Mouse (Mus musculus): ENCODE data around the gene Auts2. TPM values are rescaled to one million over a fixed set of nuclear protein-coding genes. Genes with fewer than 3 reads are reported as not detected.

Gene Auts2
- total RNA-seq, 2 experiments from 2014 or later: 179 to 184 TPM

DNA sequence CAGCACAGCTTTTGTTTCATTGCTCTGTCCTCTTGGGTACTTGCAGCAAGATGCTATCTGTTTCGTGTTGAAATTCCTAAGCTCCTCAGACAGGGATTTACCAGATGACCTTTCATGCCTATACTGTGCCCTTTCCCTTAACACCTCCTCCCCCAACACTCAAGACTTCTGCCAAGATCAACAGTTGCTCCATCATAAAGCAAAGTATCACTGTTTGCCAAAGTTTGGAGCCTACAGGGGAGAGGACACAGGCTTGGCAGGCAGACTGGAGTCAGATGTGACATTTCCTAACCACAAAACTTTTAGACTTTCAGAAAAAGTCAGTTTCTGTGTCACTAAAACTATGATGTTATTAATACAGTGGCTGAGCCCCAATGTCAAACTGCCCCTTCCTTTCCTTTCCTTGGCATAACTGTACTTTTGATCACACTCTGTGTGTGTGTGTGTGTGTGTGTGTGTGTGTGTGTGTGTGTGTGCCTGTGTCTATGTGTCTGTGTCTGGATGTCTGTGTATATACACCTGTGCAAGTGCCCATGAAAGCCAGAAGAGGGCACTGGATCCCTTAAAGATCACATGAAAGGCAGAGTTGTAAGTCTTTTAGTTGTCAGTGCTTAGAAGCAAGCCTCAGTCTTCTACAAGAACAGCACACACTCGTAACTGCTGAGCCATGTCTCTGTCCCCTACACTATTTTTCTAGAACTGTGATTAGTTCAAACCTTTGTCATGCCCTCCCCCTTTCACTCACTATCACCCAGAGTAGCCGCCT, 213.8 kb downstream of the Auts2 start:
- DNase-seq: no peak
- intact Hi-C loops (cut with DNase I): no loop called here

DNA sequence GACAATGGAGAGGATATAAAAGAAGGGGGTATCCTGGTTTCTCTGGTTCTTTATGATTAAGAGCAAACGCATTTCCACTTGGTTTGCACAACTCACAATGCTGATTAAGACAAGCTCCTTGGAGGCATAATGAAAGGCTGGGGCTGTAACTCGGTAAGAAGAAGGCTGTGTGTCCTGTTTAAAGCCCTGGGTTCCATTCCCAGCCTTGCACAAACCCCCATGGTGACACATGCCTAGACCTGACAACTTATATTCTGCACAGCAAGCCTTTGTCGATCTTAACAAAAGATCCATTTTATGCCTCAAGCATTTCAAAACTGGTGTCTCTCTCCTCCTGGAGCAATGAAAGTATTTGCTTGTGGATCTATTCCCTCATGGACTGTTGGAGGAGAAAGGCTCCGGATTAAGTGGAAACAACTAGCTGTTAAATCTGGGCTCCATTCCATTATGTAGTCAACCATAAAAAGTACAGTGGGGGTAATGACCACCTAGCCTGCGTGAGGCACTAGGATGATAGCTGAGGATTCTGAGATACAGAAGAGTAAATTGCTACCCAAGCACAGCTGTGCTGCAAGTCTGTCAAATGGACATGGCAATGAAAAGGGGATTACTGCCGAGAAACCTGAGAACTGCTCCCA, 218.8 kb downstream of the Auts2 start:
- intact Hi-C loops (cut with DNase I): no loop called here
- DNase-seq: no peak

DNA sequence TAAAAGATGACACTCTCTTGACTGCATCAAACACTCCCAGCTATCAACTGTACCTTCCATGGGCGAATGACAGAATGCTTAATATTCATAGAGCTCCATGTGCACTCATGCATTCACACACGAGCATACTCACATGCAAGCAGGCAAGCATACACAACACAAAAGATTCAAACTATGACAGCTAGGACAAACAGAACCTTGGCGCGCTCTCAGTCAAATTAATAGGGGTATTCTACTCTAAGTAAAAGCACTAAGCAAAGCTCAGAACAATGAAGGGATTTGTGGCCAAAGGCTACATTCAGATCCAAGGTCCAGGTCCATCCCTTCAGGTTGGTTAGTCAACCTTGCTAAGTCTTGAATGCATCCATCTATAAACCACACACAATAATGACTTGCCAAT, 219.5 kb downstream of the Auts2 start:
- DNase-seq: no peak
- intact Hi-C loops (cut with DNase I): no loop called here

DNA sequence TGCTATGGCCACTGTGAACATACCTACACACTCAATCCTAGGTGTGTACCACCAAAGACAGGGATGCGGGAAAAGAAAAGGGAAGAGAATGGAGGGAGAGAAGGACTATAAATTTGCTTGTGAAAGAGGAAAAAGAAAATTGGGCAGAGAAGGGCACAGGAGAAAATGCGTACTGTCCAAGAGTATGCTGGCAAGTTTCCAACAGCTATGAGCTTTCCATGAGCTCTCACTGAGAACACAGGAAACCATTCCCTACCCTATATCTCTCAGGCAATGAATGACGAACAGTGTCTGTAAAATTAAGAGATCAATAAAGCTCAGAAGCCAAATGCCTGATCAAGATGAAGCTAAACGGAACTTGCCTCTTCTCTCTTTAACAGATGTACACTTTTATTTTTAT, 220.2 kb downstream of the Auts2 start:
- no peak for DNase-seq
- intact Hi-C loops (cut with DNase I): no loop called here

DNA sequence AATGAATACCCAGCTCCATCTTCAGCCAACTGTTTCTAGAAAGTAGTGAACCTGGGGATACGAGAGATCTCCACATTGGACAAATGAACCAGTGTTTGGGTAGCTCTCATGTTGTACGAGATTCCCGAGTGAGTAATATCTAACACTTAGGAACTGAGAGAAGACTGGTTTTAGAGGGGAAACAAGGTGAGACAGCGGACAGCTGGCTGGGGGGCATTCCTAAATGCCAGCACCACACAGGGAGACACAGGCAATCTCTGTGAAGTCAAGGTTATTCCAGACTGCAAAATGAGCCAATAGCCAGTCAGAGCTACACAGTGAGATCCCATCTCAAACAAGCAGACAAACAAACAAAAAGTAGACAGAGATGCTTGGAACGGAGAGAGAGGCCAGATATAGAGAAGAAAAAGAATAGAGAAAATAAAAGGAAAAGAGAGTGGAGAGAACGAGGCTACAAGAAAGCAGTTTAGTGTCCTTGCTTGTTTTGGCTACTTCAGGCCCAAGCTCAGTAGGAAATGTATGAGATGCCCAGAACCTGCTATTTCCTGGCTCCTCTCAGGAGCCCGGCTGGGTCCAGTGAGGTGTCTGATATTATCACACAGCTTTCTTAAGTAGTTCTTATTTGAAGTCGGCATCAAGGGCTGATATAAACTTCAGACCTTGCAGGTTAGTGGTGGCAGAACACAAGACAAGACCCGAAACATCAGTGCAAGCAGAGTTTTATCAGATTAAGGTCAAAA, 224.9 kb downstream of the Auts2 start:
- DNase-seq: peak; percentile 17
- intact Hi-C loops (cut with DNase I): no loop called here

DNA sequence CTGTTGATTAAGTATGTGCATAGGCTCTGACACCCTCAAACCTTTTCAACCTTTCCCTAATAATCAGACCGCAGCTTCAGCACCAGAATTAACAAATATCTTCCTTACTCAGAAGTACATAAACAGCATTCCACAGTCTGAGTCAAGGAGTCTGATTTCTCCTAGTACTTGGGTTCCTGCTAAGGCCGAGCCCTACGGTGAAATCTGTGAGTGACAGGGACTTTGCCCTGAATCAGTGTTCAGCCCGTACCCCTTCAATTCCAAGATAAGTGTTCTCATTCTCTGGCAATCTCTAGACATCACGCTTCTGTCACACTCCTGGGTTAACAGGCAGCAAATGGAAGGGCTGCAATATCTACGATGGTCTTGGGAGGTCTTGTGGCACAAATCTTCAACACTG, 226.2 kb downstream of the Auts2 start:
- intact Hi-C loops (cut with DNase I): no loop called here
- no peak for DNase-seq

DNA sequence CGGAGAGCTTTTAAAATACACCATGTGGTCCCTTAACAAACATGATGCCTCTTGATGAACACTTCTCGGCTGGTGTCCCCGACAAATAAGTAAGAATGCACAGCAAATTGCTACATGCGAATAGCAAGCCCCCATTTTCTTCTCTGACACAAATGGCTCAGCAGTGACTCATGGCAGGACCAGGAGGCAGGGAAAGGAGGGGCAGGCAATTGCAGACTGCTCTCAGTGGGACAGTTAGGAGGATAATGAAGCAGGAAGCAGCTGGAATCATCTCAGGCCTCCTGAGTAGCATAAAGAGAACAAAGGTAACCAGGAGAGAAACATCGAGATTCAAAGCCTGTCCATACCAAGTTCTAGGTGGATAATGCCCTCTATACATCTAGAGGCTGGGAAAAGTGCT, 228.8 kb downstream of the Auts2 start:
- intact Hi-C loops (cut with DNase I): no loop called here
- DNase-seq: no peak

DNA sequence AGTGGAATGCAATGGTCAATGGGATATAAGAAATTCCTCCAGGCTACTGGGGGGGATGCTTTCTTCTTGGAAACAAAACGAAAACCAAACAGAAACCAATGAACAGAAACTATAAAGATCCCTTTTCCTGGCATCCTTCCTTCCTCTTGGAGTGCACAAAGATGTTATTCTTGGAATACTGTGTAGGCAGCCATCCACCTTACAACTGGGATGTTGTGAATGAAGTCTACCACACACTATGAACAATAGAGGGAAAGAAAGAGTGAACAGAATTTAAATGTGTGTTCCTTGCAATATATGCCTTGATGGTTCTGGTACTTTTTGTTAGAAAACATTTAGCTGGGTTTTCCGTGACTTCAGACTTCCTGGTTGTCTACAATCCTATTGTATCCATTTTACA, 236.1 kb downstream of the Auts2 start:
- intact Hi-C loops (cut with DNase I): no loop called here
- no peak for DNase-seq

DNA sequence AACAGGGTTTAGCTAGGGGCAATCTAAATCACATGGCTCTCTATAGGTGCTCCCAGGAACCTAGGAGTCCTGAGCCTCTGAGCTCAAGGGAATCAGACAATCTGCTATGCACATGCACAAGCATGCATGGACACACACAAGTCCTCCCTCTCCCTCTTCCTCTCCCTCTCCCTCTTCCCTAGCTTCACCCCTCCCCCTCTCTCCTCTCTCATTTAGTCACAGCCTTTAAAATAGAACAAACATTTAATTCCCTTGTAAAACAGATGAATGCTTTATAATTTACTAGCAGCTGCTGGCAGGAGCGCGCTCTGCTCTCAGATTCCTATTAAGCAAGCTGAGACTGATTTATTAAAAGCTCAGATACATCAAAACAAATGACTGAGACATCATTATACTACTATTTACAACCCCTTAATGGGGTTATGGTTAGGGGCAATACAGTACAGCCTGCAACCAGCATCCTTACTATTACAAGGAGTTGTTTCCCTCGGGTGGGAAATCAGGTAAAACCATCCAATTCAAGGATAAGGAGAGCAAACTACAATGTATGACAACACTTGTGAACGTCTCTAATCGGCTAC, 237.7 kb downstream of the Auts2 start:
- intact Hi-C loops (cut with DNase I): no loop called here

DNA sequence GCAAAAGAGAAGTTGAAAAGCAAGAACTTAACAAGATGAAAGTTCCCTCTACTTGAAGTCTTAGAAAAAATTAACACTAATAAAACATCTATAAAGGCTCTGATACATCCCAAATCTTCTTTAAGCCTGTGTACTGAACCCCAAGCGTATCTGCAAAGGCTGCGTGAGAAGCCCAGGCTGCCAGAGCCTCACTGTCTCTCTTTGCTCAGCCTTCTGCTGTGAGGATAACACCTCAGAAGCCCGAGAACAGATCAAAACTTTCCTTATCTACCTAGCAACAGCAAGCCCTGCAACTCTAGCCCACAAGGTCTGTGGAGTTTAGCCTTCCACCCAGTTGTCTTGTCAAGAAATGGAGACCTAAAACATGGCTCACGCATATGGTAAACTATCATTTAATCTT, 240.4 kb downstream of the Auts2 start:
- intact Hi-C loops (cut with DNase I): no loop called here
- DNase-seq: no peak

More for the DNA sequence above, 237.7 kb downstream of the Auts2 start:
- no peak for DNase-seq

DNA sequence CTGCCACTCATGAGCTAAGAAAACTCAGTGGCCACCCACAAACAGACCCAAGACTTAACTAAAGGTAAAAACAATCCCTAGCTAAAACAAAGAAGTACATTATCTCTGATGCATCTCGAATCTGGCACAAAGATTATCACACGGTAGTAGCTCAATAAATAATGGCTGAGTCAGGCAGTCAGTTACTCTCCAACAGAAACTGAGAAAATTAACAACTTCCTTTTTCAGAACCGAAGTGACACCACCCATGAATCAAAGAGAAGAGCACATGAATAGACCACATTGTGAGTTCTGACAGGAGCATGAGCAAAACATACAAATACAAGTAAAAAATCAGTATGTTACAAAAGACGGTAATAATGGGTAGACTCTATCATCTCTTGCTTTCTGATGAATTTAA, 242.3 kb downstream of the Auts2 start:
- no peak for DNase-seq
- intact Hi-C loops (cut with DNase I): no loop called here

DNA sequence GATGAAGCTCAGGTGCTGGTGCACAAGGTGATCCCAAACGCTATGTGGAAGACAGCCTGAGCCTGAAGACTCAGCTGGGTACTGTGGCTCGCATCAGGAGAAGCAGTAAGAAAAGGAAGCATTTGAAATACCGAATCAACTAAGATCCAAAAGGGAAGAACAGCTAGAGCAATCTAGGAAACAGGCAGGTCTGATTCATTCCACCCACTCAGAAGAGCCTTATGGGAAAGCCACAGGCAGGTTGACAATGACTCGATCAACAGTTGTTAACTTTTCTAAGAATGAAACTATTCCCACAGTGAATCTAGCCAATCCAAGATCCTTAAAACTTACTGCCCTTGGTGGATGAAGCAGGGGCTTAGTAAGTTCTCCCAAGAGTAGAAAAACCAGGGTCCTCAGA, 243.4 kb downstream of the Auts2 start:
- intact Hi-C loops (cut with DNase I): no loop called here
- DNase-seq: no peak

DNA sequence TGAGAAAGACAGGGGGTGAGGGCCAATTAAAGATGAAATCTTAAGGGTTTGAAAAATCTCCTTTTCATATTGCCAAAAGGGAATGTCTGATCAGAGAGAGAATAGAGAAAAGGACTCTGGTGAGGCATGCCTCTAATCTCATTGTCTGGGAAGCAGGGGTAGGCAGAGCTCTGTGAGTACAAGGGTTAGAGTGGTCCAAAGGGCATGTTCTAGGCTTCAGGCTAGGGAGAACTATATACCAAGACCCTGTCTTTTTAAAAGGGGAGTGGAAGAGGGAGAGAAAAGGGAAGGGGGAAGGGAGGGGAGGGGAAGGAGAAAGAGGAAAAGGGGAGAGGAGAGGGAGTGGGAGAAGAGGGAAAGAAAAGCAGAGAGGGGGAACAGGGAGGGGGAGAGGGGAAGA, 244.1 kb downstream of the Auts2 start:
- DNase-seq: no peak
- intact Hi-C loops (cut with DNase I): no loop called here

DNA sequence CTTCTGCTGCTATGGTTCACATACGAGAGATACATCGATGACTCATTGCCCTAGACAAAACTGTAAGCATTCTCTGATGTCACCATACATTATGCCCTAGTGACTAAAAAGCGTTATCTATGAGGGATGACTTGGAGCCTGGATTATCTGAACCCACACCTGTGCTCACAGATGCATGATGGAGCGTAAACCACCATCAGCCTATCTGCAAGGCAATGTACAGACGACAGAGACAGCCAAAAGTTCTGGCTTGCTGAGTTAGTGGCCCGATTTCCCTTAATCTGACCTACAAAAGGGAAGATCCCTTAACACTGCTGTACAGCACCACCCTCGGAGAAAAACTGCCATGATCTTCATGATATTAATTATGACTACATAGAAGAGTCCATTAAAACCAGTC, 245.8 kb downstream of the Auts2 start:
- intact Hi-C loops (cut with DNase I): no loop called here
- no peak for DNase-seq

DNA sequence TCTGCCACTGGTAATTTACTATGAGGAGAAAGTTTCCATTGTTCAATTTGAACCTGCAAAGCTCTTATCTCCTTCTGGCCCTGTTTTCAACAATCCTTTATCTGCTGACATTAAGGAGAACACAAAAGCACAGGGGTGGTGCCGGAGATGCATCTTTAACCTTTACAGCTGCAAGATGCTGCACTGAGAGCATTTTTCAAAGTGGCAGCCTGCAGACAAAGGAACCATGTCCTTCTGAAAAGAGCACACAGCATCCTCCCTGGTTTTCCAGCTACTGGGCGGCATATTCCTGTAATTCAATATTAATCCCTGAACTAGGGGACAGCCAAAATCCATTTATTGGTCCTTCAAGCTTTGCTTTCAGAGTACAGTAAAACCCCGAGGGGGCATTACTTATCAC, 248.7 kb downstream of the Auts2 start:
- no peak for DNase-seq
- intact Hi-C loops (cut with DNase I): no loop called here

DNA sequence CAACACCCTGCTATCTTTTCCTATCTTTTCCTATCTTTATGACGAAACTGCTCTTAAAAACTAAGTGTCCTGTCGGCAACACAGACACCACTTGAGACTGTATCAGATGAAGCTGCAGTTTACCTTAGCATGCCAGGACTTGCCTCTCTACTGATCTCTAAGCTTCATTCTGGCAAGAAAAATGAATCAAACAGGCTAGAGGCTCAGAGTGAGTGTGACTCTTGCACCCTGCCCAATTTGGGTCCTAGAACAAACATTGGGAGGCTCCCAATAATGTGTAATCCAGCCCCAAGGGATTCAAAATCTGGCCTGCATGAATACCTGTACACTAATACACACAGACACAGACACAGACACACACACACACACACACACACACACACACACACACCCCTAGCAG, 250.2 kb downstream of the Auts2 start:
- intact Hi-C loops (cut with DNase I): no loop called here
- DNase-seq: no peak

DNA sequence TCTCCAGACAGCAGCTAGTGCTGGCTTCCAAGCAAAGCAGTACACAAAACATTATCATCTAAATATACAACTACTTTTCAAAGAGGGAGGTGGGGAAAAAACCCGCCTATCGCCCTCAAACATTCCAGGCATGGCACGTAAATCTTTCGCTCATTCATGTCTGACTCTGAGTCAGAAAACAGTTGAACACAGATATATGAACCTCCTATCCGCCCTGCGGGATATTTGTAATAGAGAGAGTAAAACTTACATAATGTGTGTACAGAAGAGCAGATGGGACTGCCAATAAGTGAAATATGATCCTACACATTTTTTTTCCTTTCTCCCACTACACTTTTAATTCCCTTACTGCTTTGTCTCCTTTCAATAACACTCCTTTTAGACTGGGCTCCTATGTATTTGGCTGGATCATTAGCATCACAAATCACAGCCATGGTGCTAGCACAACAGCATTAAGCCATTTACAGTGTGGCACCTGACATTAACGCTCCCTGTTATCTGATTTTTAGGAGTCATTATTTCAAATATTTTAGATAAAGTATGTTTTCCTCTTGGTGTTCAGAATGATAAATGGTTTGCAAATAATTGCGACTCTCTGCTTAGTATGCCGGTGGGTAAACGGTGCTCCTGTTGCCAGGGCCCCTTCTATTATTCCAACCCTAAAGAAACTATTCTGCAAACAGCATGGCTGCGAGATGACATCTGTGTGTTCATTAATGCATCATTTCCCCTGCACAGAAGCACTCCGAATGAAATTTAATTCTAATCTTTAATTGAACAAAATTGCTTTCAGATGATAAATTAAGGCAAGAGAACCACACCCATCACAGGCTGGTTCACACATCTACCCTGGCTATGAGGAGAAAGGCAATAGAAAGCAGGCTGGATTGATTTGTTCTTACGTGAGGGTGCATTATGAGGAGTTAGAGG, 252.3 kb downstream of the Auts2 start:
- DNase-seq: no peak
- intact Hi-C loops (cut with DNase I): no loop called here

DNA sequence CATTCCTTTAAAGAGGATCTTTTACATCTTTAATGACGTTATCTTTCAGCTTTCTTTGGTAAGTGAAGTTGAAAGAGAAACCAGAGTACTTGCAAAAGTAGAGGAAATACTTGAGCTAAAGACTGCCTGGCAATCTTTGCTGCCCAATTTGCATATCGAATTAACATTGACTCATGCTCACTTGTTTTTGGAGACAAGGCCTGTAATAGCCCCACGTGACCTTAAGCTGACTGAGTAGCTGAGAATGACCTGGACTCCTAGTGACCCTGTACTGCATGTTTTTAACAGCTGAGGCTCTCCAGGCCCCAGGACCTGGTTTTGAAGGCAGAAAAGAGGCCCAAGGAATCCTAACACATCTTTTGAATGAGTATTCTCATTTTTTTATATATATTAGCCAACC, 259.4 kb downstream of the Auts2 start:
- no peak for DNase-seq
- intact Hi-C loops (cut with DNase I): no loop called here

DNA sequence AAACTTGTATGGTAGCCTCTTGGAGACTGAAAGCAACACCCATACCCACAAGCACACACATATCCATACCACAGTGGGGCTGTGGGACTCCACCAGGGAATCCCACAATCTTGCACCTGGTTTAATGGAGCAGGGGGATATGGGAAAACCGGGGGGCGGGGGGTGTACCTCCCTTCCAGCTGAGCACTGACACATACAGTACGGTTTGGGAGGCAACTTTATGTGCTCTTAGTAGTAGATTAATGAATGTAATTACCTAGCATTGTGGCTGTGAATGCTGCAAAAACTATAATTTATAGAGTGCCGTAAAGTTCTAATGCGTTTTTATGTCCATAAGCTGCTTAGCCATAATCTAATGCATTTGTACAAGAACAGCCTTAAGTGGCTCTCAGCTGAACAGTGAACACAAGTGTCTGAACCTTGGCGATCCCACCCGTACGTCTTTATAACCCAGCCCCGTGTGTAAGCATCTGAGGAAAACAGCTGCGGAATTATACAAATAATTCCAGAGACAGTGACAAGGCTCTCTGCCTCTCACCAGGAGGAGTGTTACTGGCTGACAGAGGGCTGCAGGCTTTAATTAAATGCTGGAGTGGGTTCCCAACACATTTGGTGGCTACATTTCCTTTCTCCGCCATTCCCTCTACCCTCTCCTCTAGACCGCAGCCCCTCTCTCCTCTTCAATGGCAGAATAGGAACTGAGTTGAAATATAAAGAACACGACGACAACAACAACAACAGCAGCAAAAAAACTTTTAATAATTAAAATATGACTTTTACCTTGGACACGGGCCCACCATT, 268.8 kb downstream of the Auts2 start:
- intact Hi-C loops (cut with DNase I): no loop called here
- DNase-seq: no peak

DNA sequence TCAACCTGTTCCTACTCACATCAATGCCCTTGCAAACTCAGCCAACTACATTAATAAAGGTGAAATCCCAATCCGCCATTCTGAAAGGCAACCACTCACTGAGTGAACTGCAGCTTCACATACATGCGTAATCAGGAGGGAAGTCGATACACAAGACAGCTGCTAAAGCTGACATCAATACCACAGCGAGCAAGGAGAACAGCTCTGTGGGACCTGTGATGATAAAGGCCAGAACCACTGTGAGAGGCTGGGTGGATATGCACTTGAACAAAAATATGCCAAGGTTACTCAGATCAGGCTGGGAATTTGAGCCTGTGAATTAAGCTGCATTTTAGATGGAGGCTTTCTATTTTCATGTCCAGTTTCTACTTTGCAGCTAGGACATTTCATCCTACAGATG, 271.0 kb downstream of the Auts2 start:
- intact Hi-C loops (cut with DNase I): no loop called here
- DNase-seq: no peak

All from left cerebral cortex, postnatal 4 days (tissue).